Mouse (Mus musculus) forelimb bud, embryonic 11.5 days (tissue): ENCODE measurements around the gene Ccm2l.

Experiments
- DNase-seq: peaks from one replicate; pipeline ENCODE4 v3.0.0-alpha.2; 2012; ENCODE audit warnings: low read depth, low spot score

The Ccm2l gene

DNA sequence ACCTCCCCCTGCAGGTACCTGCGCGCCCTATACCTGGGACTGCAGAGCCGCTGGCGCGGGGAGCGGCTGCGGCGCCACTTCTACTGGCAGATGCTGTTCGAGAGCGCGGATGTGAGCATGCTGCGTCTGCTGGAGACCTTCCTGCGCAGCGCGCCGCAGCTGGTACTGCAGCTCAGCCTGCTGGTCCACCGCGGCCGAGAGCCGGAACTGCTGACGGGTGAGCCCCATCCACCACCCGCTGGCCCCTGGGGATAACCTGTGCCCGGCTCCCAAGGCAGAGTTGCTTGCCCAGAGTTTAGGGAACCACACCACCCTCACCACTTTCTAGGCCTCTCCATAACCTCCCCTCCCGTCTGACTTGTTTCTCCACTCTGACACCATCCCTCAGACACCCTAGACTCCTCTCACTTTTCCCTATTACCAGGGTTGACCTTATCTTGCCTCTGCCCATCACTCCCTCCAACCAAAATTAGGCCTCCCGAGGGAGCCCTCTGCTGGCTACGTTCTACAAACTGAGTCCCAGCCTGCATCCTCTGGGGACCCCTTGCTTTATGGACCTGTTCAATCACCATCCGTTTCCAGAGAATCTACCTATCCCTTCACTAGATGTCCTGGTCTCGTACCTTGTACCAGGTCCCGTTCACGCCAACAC is 12.9 kb upstream of the Ccm2l start:
- DNase-seq, result no peak

DNA sequence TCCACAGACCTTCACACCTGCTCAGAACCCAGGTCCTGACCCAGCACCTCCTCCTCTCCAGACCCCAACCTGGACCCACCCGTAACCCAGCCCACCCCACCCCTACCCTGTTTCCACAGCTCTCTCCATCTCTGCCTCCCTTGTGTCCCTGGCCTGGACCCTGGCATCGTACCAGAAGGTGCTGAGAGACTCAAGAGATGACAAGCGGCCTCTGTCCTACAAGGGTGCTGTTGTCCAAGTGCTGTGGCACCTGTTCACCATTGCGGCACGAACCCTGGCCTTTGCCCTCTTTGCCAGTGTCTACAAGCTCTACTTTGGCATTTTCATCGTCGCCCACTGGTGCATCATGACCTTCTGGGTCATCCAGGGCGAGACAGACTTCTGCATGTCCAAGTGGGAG is 11.9 kb upstream of the Ccm2l start:
- no peak for DNase-seq

DNA sequence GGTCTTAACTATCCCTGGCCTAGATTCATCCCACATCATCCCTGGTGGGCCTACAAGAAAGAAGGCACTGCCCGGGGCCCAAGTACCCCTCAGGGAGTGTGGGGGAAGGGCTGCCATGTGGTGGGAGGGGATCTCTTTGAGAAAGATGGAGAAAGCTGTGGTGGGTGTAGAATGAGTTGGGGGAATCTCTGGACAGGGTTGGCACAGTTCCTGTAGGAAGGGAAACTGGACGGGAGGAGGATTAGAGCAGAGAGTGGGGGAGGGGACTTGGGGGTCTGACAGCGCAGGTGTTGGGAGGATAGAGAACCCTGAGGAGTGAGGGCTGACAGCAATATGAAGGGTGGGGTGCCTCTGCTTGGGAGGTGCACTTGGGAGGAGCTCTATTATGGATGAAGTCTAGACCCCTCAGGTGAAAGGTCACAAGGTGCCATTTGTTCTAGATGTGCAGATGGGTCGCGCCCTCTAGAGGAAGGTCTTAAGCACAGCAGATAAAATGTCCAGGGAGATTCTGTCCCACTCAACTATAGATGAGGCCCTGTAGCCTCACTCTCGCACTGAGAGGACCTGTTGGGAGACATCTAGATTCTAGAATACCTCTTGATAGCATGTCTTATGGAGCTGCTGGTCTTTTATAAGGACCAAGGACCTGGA is 10.4 kb upstream of the Ccm2l start:
- no peak for DNase-seq

DNA sequence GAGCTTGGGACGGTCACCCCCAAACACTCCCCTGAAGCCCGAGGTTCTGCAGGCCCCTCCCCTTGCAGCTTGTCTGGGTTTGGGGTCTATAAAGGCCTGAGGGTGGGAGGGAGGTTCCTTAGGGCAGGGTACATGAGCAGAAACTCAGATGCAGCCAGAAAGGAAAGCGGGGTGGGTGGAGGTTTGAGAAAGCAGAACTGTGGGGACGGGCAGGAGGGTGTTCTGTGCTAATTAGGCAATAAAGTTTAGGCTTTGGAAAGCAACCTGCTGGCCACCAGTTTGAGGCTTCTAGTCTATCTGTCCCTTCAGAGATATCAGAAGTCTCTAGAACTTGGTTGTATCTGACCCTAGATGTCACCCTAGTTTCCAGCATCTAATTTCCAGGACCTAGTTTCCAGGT is 7.4 kb upstream of the Ccm2l start:
- no peak for DNase-seq

DNA sequence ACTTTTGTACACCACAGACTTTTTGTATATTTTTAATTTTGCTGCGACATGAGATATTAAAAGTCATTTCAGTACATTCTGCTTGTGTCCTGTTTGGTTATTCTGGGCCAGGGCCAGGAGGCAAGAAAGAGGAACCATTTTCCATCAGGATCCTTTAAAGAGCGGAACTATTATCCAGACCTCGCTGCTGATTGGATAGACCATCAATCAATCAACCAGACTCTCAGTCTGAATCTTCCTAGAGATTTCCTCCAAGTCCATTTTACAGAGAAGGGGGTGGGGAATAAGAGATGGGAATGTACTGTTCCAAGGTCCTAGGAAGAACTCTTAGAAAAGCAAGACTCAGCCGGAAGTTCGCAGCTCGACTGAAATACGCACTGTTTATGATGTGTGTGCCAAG is 5.5 kb upstream of the Ccm2l start:
- no peak for DNase-seq

DNA sequence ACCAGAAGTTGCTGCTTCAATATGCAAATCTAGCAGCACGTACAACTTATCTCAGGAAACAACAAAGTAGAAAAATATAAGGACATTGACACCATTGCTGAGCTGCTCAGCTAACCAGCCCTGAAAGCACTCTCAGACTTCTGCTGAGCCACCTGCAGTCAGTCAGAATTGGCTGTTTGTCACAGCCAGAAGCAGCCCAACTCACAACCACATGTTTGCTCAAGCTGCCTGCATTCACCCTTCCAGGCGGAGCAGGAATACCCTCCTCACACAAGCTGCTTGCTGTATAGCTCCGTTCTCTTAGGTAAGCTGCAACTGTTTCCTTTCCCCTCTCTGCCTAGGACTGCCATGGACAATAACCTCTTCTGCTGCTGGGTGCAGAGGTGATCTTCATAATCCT is 2.4 kb upstream of the Ccm2l start:
- peak; percentile 55 for DNase-seq

DNA sequence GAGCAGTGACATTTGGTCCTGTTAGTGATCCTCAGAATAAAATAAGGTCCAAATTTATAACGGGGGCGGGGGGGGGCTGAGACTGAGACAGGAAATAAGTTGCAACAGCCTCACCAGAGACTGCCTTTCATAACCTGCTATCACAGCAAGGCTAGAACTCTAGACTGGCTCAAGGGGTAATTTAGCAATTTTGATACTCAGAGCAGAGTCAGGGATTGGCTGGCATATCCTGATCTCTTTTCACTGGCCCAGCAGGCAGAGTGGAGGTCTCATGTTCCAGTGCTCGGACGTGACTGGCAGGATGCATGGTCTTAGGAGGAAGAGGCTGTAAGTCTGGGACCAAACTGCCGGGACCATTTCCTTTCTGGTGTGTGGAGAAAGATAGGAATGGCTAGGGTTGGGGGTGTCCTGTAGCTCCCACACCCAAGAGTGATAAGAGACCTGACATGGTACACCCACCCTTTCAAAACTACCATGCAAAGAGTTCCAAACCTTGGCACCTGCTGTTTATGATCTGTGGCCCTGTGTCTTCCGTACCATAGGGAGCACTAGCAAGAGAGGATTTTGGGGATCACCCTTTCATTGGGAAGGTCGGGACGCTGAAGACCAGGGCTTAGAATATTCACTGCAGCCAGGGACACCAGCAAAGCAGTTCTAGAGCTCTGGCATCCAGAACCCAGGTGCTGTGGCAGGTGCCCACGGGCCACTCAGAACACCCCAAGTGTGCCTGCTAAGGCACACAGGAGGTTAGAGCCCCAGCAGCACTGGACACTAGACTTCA is 1.4 kb upstream of the Ccm2l start:
- DNase-seq, result no peak

DNA sequence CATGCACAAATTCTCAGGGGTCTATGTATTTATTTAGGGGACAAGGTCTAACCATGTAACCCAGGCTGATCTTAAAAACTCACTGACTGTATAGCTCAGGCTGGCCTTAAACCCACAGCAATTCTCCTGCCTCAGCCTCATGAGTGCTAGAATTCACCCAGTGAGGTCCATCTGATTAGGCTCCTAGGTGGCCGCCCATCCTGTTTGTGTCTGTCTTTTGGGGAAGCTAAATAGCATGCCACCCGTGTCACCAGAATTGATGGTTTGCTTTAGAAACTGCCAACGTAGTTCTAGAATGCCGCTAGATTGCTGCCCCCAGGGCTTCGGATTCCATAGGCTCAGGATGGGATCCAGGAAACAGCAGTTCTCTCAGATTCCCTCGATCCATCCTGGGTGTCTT is 1.2 kb downstream of the Ccm2l start:
- DNase-seq, result no peak

DNA sequence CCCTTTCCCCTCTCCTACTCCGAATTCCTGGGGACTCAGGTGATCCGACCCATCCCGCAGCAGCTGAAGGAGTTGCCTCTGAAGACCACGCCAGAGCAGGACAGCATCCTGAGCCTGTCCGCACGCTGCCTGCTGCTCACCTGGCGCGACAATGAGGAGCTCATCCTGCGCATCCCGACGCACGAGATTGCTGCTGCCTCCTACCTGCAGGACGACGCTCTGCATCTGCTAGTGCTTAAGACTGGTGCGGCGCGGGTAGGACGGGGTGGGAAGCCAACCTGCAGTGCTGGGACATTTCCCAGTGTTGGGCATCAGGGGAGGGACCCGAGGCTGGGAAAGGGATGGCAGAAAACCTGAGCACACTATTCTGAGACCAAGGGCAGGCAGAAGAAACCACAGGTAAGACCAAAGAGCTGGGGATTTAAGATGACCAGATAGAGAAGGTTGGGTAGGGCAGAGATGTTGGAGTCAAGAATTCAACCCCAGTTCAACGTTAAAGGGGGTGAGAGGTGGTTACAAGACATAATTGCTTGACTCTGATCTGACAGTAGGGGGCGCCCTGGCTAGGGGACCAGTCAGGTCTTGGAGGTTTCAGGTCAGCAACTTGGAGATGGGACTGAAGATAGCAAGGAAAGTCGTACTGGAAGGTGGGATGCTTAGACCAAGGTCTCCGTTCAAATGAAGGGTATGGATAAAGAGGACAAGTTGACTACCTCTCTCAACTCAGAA is 5.2 kb downstream of the Ccm2l start:
- DNase-seq, result no peak

DNA sequence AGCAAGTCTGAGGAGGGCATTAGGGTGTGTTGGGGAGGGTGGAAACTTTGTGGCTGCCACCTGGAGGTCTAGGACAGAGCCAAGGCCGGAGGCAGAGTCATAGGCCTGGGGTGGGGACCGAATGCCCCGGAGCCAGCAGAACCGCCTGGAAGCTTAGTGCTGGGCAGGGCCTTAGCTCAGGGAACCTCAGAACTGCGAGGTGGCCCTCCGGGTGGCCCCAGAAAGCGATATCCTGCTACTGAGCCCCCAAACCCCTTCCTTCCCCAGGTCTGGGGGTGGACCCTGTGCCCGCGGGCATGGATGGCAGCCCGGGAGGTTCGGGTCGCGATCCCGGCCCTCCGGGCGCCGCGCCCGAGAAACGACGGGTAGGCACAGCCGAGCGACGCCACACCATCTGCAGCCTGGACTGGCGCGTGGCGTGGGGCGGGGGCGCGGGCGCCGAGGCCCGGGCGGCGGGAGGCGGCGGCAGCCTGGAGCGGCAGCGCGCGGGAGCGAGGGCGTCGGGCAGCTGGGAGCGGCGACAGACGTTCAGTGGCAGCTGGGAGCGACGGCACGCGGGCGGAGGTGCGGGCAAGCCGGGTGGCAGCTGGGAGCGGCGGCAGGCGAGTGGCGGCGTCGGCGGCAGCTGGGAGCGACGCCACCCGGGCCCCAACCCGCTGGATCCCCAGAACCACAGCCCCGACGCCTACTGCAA is 5.9 kb downstream of the Ccm2l start:
- DNase-seq, result no peak

DNA sequence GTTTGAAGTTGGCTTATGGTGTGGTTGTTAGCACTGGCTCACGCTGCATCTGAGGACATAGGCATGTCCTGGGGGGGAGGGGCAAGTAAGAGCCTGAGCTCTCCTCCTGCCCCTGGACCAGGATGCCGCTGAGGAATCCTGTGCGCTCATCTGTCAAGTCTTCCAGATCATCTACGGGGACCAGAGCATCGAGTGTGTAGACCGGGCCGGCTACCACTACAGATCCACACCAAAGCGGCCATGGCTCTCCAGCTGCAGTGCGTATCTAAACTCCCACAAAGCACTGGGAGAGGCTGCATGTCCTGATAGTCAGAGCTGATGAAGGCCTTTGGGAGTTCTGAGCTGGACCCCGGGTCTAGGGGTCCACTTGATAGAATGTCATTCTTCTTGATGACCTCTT is 8.9 kb downstream of the Ccm2l start:
- DNase-seq, result no peak

DNA sequence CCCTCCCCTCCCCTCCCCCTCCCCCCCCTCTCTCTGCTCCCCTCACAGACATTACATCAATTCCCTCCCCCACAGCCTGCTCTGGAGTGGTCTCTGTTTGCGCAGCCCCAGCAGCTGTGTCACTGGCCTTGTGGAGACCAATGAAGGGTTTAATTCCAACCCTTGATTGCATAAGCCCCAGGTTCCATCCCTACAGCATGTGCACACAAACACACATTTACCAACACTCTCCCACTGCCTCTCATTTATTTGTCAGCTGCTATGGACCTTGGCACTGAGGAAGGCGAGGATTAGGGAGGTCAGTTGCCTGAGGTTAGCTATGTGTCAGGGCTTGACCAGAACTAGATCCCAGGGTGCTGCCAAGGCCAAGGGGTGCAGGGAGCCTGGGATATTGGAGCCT is 10.2 kb downstream of the Ccm2l start:
- no peak for DNase-seq

DNA sequence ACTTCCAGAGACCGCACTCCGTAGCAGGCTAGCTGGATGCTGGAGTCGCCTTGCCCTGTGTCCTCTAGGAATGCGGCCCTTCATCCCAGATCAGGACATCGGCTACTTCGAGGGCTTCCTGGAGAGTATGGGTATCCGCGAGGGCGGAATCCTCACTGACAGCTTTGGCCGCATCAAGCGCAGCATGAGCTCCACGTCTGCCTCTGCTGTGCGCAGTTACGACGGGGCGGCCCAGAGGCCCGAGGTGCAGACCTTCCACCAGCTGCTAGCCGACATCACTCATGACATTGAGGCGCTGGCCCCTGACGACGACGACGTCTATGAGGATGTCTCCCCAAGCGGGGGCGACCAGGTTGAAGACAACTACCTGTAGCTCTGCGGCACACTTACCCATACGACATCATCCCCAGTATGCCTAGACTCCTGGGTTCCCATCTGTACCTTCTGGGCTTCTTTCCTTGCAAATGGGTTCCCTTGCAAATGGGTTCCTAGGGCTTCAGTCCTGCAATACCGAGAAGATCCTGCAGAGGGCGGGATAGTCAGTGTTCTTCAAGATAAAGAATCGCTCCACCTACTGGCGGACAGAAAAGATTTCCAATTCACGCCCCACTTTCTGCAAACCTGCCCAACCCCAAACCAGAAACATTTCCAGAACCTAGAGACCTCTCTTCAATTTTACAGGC is 15.2 kb downstream of the Ccm2l start:
- peak; percentile 94 for DNase-seq

DNA sequence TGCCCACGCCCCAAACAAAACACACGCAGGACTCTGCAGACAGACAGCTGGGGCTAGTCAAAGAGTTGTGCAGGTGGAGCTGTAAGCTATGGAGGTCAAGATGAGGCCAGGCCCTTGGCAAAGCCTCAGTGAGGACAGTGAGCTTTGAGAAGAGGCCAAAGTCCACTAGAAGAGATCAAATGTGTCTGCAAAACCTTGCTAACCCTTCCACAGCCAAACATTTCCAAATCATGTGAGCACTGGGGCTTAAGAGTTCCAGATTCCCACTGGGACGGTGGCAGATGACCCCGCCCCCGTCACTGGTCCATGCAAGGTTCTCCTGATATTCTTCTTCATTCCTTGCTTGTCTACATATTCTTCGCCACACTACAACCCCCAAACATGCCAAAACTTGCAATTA is 16.1 kb downstream of the Ccm2l start:
- DNase-seq, result no peak

DNA sequence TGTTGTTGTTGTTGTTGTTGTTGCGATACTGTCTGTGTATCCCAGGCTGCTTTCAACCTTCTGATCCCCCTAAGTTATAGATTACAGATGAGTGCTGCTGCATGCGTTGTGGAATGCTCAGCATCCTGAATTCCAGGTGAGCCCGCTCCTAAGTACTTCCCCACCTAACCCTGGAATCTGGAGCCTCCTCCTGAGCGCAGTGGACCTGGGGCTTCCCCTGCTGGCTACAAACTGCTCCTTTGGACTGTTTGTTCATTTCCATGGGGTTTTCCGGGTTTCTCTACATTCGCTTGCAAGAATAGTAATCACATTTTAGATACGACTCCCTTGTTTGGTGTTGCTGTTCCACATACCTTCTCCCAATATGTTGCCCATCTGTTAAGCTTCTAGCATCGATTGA is 17.5 kb downstream of the Ccm2l start:
- no peak for DNase-seq

DNA sequence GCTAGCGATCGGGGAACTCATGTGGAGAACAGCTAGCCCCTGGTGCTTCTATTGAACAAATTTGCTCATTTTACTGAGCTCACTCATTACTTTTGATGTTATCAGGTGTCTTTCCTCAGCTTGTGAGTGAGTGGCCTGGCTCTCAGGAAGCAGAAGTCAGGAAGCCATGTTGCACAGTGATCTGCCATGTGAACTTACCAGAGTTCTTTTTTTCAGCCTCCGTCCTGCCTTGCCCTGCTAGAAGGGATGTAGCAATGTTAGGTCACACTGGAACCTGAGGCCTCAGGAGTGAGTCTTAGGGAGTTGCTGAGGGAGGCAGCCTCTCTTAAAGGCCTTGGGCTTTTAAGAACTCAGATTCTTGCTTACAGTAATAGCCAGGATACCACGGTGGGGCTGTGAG is 18.1 kb downstream of the Ccm2l start:
- DNase-seq, result no peak

DNA sequence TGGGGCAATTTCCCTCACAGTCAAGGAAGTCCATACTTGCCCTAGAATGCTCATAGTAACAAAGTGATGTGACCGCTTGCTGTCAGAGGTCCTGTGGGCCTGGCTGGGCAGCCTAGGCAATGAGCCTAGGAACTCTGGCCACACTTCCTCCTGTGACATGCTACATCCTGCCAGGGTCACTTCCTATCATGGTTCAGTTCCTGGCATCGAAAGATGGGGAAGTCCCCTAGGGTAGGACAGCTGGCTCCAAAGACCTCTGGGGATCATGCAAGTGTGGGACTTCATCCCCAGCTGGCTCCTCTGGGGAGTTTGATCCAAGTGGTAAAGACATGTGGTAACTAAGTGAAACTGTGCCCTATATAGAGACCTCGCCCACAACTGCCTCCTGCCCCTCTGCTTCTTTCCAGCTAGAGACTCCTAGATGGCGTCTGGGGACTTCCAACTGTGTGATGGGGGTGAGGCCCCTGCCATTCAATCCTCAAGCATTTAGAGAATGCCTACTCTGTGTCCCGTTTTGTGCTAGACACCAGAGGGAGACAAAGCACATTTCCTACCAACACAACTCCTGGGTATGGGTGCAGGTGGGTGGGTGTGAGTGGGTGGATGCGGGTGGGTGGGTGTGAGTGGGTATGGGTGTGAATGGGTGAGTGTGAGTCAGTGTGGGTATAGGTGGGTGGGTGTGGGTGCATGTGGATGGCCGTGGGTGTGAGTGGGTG is 18.7 kb downstream of the Ccm2l start:
- DNase-seq, result no peak

DNA sequence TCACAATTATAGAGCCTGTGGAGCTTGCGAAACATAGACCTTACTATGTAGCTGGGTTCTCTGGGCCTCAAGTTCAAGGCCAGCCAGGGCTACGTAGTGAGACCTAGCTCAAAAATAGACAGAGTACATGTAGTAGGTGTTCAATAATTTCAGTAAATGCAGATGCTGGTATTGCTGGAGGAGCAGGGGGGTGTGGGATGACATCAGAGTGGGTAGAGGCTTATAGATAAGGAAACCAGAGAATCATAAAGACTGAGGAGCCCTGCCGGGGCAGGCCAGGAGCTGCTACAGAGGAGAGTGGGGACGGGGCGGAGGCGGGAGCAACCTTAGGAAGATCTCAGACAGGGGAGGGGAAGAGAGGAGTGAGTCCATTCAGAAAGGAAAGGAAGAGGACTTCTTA is 19.8 kb downstream of the Ccm2l start:
- DNase-seq, result no peak

DNA sequence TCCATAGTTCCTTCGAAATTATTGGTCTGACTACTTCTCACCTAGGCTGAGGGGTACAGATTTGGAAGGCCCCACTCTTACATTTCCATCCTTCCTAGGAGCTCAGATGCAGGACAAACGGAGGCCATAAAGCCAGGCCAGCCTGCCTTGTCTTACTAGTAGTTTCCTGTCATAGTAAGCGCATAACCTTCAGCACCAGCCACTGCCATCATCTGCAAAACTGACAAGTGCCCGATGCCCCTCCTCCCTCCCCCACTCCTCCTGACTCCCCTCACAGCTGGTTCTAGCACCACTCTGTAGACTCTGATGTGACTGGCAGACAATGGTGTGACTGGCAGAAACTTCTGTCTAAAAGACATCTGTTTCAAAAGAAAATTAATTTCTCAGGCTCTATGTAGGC is 20.4 kb downstream of the Ccm2l start:
- DNase-seq, result no peak

DNA sequence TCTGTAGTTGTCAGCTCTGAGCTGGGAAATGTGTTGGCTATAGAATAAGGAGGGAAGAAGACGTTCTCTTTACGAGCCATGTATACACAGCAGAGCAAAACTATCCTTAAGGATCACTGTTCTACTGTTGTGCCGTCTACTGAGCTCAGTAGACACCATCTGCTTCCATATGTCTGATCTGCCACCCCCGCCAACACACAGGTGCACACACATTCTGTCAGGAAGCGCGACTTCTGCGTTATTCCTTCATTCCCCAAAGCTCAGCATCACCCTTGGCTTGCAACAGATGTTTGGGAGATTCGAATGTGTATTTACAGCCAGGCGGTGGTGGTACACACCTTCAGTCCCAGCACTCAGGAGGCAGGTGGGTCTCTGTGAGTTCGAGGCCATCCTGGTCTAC is 21.3 kb downstream of the Ccm2l start:
- DNase-seq, result no peak

DNA sequence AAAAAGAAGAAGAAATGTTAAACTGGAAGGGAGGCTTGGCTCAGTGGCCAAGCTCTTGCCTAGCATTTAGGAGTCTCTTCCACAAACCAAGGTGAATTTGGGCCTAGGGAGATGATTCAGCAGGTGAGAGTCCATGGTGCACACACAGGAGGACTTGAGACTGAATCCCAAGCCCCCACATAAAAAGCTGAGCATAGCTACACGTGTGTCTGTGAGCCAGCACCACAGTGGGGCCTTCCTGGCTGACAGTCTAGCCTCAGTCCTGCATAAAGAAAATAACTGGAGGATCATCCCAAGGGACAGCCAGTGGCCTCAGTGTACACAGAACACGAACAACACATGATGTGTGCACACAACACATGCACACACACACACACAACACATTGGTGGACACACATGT is 23.6 kb downstream of the Ccm2l start:
- DNase-seq, result no peak
